Mouse (Mus musculus) erythroblast, embryonic 14.5 days (primary cell): ENCODE measurements around the gene Pgf.

Source experiments
- GATA1 ChIP-seq: IDR thresholded peaks from 2 replicates; pipeline ENCODE4 v1.6.1; 2012; ENCODE audit warnings: low read length, inconsistent platforms, mixed read lengths
- TAL1 ChIP-seq: IDR thresholded peaks from 3 replicates; pipeline ENCODE4 v1.6.1; 2012; ENCODE audit warnings: low read length, inconsistent platforms, mixed read lengths

DNA sequence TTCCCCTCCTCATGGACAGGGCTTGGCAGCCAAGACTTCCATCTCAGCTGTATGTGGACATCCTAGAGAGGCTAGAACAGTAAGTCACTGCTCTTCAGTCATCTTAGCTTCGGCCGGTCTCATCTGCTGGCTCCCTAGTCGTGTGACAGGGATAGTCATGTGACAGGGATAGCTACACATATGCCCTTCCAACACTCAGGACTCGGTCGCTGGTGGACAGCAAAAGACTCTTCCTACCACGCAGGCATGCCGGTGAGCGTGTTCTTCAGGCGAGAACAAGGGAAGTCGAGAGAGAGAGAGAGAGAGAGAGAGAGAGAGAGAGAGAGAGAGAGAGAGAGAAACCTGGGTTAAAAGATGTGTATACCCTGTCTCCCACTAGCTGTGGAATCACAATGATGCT is 27.8 kb upstream of the Pgf start:
- TF ChIP-seq TAL1 (no peak), GATA1 (no peak)
